Mouse (Mus musculus): ENCODE measurements around the gene Abcc1. TPM values are rescaled to one million over a fixed set of nuclear protein-coding genes. Genes with fewer than 3 reads are reported as not detected.

Abcc1 gene
- polyA plus RNA-seq, 1 experiment from 2014 or later, result 11.9 TPM

Other genes starting within 250 kb of the Abcc1 start
- 129 and 134 TPM in 2 replicates for gene Nde1, start 198.3 kb upstream of the Abcc1 start, polyA plus RNA-seq (2015; fragmentation: Nextera tagmentation; extraction: Ambion mirVana)
- 16.3 and 18.6 TPM in 2 replicates for gene Marf1, start 198.2 kb upstream of the Abcc1 start, polyA plus RNA-seq (2015; fragmentation: Nextera tagmentation; extraction: Ambion mirVana)
- gene Myh11, start 70.2 kb upstream of the Abcc1 start, polyA plus RNA-seq (2015; fragmentation: Nextera tagmentation; extraction: Ambion mirVana), result 12.0 and 33.7 TPM in 2 replicates
- gene Fopnl, start 44.2 kb upstream of the Abcc1 start, polyA plus RNA-seq (2015; fragmentation: Nextera tagmentation; extraction: Ambion mirVana), result 147 and 150 TPM in 2 replicates
- not detected in 2 replicates for gene A630010A05Rik, start 200.8 kb downstream of the Abcc1 start, polyA plus RNA-seq (2015; fragmentation: Nextera tagmentation; extraction: Ambion mirVana)

Data from kidney, embryonic 16.5 days (tissue).